16 mouse cellular contexts compared by ENCODE assay signal in genomic region chr6:129273662-129274061, GRCm38 (mm10). TPM values are rescaled to one million over a fixed set of nuclear protein-coding genes. Genes with fewer than 3 reads are reported as not detected.
A peak's percentile ranks its signal among the peaks of the same experiment; 100 is the strongest.
DNase-seq lines count a peak whose midpoint lies in the region; ATAC-seq and TF ChIP-seq lines count a peak whose summit lies in the region.
"Had no signal": no experiment of that assay in that cellular context is flagged by ENCODE, and none has a peak within 500 bp of the region (broad histone marks: within the 10 kb centered on the region; RNA-seq: fewer than 3 reads in every experiment).

No protein-coding gene starts in this region.

- DNase-seq in spleen, adult 2 months (ENCODE audit: low read depth in 1 of 2, low spot score in 2 of 2), result peak; percentile 26 to 92
- no peak for DNase-seq in spleen, postnatal 4 days (ENCODE audit: low spot score in 2 of 2)
- peak; percentile 57 to 62 for DNase-seq in CD8-positive naive resting alpha-beta T cell, adult 2 months (ENCODE audit: low read depth in 2 of 2, low spot score in 2 of 2)
- DNase-seq in natural killer cell, adult 2 months (ENCODE audit: low spot score in 2 of 2), result peak; percentile 82 to 84
- no peak for DNase-seq in kidney, adult 8-10 months
- no peak for DNase-seq in cerebellum, adult 11-12 months
- DNase-seq: cerebellum, adult 18-20 months; kidney, postnatal 36 days had no signal

- peaks cover 3% of the 10 kb centered on the region; the same call in 1 of the 2 replicates for H3K4me1 ChIP-seq in spleen, adult 2 months (ENCODE audit: control insufficient read depth, insufficient read depth, insufficient read length)
- no peaks in the 10 kb centered on the region for H3K4me1 ChIP-seq in hindbrain, embryonic 12.5 days
- H3K4me1 ChIP-seq: limb, embryonic 12.5 days had no signal

- no peak overlapping the region for H3K9ac ChIP-seq in hindbrain, embryonic 12.5 days
- H3K9ac ChIP-seq: limb, embryonic 12.5 days had no signal

- no peaks in the 10 kb centered on the region for H3K9me3 ChIP-seq in hindbrain, embryonic 12.5 days (replicated peaks)
- H3K9me3 ChIP-seq: limb, embryonic 12.5 days had no signal

- ATAC-seq in inflammation-experienced regulatory T-cells, adult 6 months, result peak; percentile 68
- ATAC-seq in hindbrain, embryonic 12.5 days (ENCODE audit: low FRiP score), result no peak
- ATAC-seq: intestine, postnatal 0 days had no signal

- no peak overlapping the region for H3K27ac ChIP-seq in spleen, adult 2 months (ENCODE audit: insufficient read depth, low read length)
- no peak overlapping the region for H3K27ac ChIP-seq in hindbrain, embryonic 12.5 days
- H3K27ac ChIP-seq: limb, embryonic 12.5 days had no signal

- peaks cover 14% of the 10 kb centered on the region for H3K36me3 ChIP-seq in spleen, adult 2 months (ENCODE audit: control insufficient read depth, insufficient read depth, low read length)
- H3K36me3 ChIP-seq in hindbrain, embryonic 12.5 days, result no peaks in the 10 kb centered on the region
- H3K36me3 ChIP-seq: G1E; limb, embryonic 12.5 days had no signal

- H3K4me3 ChIP-seq in spleen, adult 2 months (ENCODE audit: extremely low read depth, insufficient read depth, insufficient read length), result peak overlapping the region; percentile 43
- H3K4me3 ChIP-seq in hindbrain, embryonic 12.5 days, result no peak overlapping the region
- H3K4me3 ChIP-seq: limb, embryonic 12.5 days; myocyte had no signal

- no peak for TF ChIP-seq CTCF in spleen, adult 2 months (IDR thresholded peaks at IDR 0.05; ENCODE audit: extremely low read depth, insufficient read depth, insufficient read length, insufficient replicate concordance)

- H3K4me2 ChIP-seq in hindbrain, embryonic 12.5 days (replicated peaks), result no peak overlapping the region
- H3K4me2 ChIP-seq: limb, embryonic 12.5 days had no signal

- 13% methylated on average over 3 of the region's 3 CpGs for WGBS in spleen, adult 2 months
- 83% methylated on average over 3 of the region's 3 CpGs for WGBS in hindbrain, embryonic 12.5 days

- TF ChIP-seq POLR2A in spleen, adult 2 months (IDR thresholded peaks at IDR 0.05; ENCODE audit: low read depth, low read length), result no peak

- no peaks in the 10 kb centered on the region for H3K27me3 ChIP-seq in spleen, adult 2 months (ENCODE audit: control insufficient read depth, insufficient read depth, low read length)
- no peaks in the 10 kb centered on the region for H3K27me3 ChIP-seq in hindbrain, embryonic 12.5 days
- H3K27me3 ChIP-seq: limb, embryonic 12.5 days had no signal

RNA-seq across cellular contexts. Expression of gene Cd69, which starts 1.6 kb away (rescaled TPM):
- 4.4 and 5.0 TPM in 2 replicates for polyA plus RNA-seq in spleen, adult 2 months (2012; rRNA removed)
- 100 to 1,000 TPM; 152 to 264 (median 175) TPM for polyA plus RNA-seq in inflammation-experienced regulatory T-cells, adult 6 months (2017; shearing (Covaris generic))
- 0.22 TPM in 1 of 2 replicates, not detected in the other for polyA plus RNA-seq in hindbrain, embryonic 12.5 days (2016; fragmentation: Nextera tagmentation; extraction: Ambion mirVana)
- polyA plus RNA-seq: G1E; heart, postnatal 0 days; limb, embryonic 12.5 days had no signal

RNA-seq across cellular contexts. Expression of gene 4922502D21Rik, which starts 57.9 kb away (rescaled TPM):
- polyA plus RNA-seq in spleen, adult 2 months (2012; rRNA removed), result not detected in 2 replicates
- polyA plus RNA-seq in inflammation-experienced regulatory T-cells, adult 6 months (2017; shearing (Covaris generic)), result not detected
- not detected in 2 replicates for polyA plus RNA-seq in hindbrain, embryonic 12.5 days (2016; fragmentation: Nextera tagmentation; extraction: Ambion mirVana)
- polyA plus RNA-seq: G1E; heart, postnatal 0 days; intestine, postnatal 0 days; limb, embryonic 12.5 days; myocyte; urinary bladder, adult 2 months had no signal

Comparison
In these comparisons a context has a peak if more than half of its experiments do, and no peak if none do; other contexts are left out.
1. DNase-seq: peak in spleen, adult 2 months (2 of 2), CD8-positive naive resting alpha-beta T cell, adult 2 months (2 of 2) and natural killer cell, adult 2 months (2 of 2); none in spleen, postnatal 4 days (0 of 2), kidney, adult 8-10 months (0 of 2) and cerebellum, adult 11-12 months (single experiment).
2. RNA of gene Cd69, which starts 1.6 kb away (polyA plus RNA-seq): 152 to 264 TPM in inflammation-experienced regulatory T-cells, adult 6 months; 4.4 to 5.0 TPM in spleen, adult 2 months and 0.22 TPM in hindbrain, embryonic 12.5 days; every median in the first group is over 10 times any median in the second.